Mouse (Mus musculus): ENCODE data around the gene Zwilch. TPM values are rescaled to one million over a fixed set of nuclear protein-coding genes. Genes with fewer than 3 reads are reported as not detected.
"Not testable (repeated sequence)": the region's sequence is repeated elsewhere in the genome, so short reads cannot be mapped to it uniquely, and the experiment has no call there.

Gene Zwilch
- polyA plus RNA-seq, 1 experiment from 2014 or later, result 13.1 TPM

- H3K4me1 ChIP-seq (replicated peaks), result peaks cover 43% of the 10 kb centered on the region
- 36% methylated on average over 3 of the region's 3 CpGs for WGBS (ENCODE audit: insufficient replicate concordance)
- peak overlapping the region; percentile 84 for H3K27ac ChIP-seq (replicated peaks)
- peak overlapping the region; percentile 82 for H3K4me3 ChIP-seq (replicated peaks)
- peaks cover 73% of the 10 kb centered on the region for H3K36me3 ChIP-seq (replicated peaks)
- ATAC-seq (ENCODE audit: insufficient read depth), result peak; percentile 38; the same call in 1 of the 2 replicates
- no peaks in the 10 kb centered on the region for H3K9me3 ChIP-seq (replicated peaks)
- H3K9ac ChIP-seq, result peak overlapping the region; percentile 75
- peak overlapping the region; percentile 79 for H3K4me2 ChIP-seq
- no peaks in the 10 kb centered on the region for H3K27me3 ChIP-seq
Observed at GRCm38 (mm10) chr9:64178610-64178973, 5.7 kb upstream of the Zwilch start.

GRCm38 (mm10) chr9:64175378-64175777 is 2.5 kb upstream of the Zwilch start:
- no peak for ATAC-seq (ENCODE audit: insufficient read depth)
- H3K9me3 ChIP-seq (replicated peaks), result no peaks in the 10 kb centered on the region
- H3K27ac ChIP-seq (replicated peaks), result no peak overlapping the region
- 75% methylated on average over 11 of the region's 11 CpGs for WGBS (ENCODE audit: insufficient replicate concordance)
- H3K36me3 ChIP-seq (replicated peaks), result peaks cover 48% of the 10 kb centered on the region
- peak overlapping the region; percentile 71 for H3K4me2 ChIP-seq
- H3K4me1 ChIP-seq (replicated peaks), result peaks cover 61% of the 10 kb centered on the region
- H3K27me3 ChIP-seq, result no peaks in the 10 kb centered on the region
- peak overlapping the region; percentile 93 for H3K4me3 ChIP-seq (replicated peaks)
- no peak overlapping the region for H3K9ac ChIP-seq

GRCm38 (mm10) chr9:64174766-64175165 is 1.9 kb upstream of the Zwilch start:
- 40% methylated on average over 8 of the region's 8 CpGs for WGBS (ENCODE audit: insufficient replicate concordance)
- H3K4me1 ChIP-seq (replicated peaks), result peaks cover 56% of the 10 kb centered on the region
- ATAC-seq (ENCODE audit: insufficient read depth), result no peak
- no peaks in the 10 kb centered on the region for H3K9me3 ChIP-seq (replicated peaks)
- peak overlapping the region; percentile 71 for H3K4me2 ChIP-seq
- no peaks in the 10 kb centered on the region for H3K27me3 ChIP-seq
- H3K9ac ChIP-seq, result peak overlapping the region; percentile 79; the same call in 1 of the 2 replicates
- H3K36me3 ChIP-seq (replicated peaks), result peaks cover 44% of the 10 kb centered on the region
- H3K27ac ChIP-seq (replicated peaks), result no peak overlapping the region
- peak overlapping the region; percentile 93 for H3K4me3 ChIP-seq (replicated peaks)

- H3K27ac ChIP-seq (replicated peaks), result 0 out of 2 replicates have a peak overlapping the region, but pooled peaks have one; percentile 69
- peaks cover 52% of the 10 kb centered on the region for H3K4me1 ChIP-seq (replicated peaks)
- ATAC-seq (ENCODE audit: insufficient read depth), result no peak
- no peaks in the 10 kb centered on the region for H3K9me3 ChIP-seq (replicated peaks)
- no peaks in the 10 kb centered on the region for H3K27me3 ChIP-seq
- H3K4me3 ChIP-seq (replicated peaks), result peak overlapping the region; percentile 93
- peak overlapping the region; percentile 71 for H3K4me2 ChIP-seq
- H3K36me3 ChIP-seq (replicated peaks), result peaks cover 45% of the 10 kb centered on the region
- peak overlapping the region; percentile 79 for H3K9ac ChIP-seq
Observed at GRCm38 (mm10) chr9:64174341-64174740, 1.4 kb upstream of the Zwilch start.

- Histone ChIP-seq H3K4me1 (replicated peaks) (peaks cover 48% of the 10 kb centered on the region), H3K4me2 (peak overlapping the region; percentile 71), H3K27me3 (no peaks in the 10 kb centered on the region), H3K9me3 (replicated peaks) (no peaks in the 10 kb centered on the region), H3K4me3 (replicated peaks) (peak overlapping the region; percentile 93), H3K36me3 (replicated peaks) (peaks cover 48% of the 10 kb centered on the region), H3K9ac (peak overlapping the region; percentile 79), H3K27ac (replicated peaks) (peak overlapping the region; percentile 69)
- no peak; the same call in 1 of the 2 replicates for ATAC-seq (ENCODE audit: insufficient read depth)
- WGBS (ENCODE audit: insufficient replicate concordance), result 0% methylated on average over 16 of the region's 16 CpGs
Observed at GRCm38 (mm10) chr9:64173666-64174220, 839 bp upstream of the Zwilch start.

- Histone ChIP-seq H3K4me3 (replicated peaks) (peak overlapping the region; percentile 93), H3K36me3 (replicated peaks) (peaks cover 48% of the 10 kb centered on the region), H3K27ac (replicated peaks) (peak overlapping the region; percentile 90), H3K9ac (peak overlapping the region; percentile 79), H3K9me3 (replicated peaks) (no peaks in the 10 kb centered on the region), H3K4me2 (peak overlapping the region; percentile 71), H3K4me1 (replicated peaks) (peaks cover 46% of the 10 kb centered on the region), H3K27me3 (no peaks in the 10 kb centered on the region)
- ATAC-seq (ENCODE audit: insufficient read depth), result peak; percentile 49
- WGBS (ENCODE audit: insufficient replicate concordance), result 1% methylated on average over 18 of the region's 18 CpGs
Observed at GRCm38 (mm10) chr9:64172145-64172815, 624 bp downstream of the Zwilch start.

- H3K27me3 ChIP-seq; ATAC-seq (ENCODE audit: insufficient read depth); H3K4me3 ChIP-seq (replicated peaks); H3K27ac ChIP-seq (replicated peaks); H3K9me3 ChIP-seq (replicated peaks); H3K9ac ChIP-seq; H3K4me2 ChIP-seq: not testable (repeated sequence)
- 83% methylated on average over 3 of the region's 3 CpGs for WGBS (ENCODE audit: insufficient replicate concordance)
- H3K36me3 ChIP-seq (replicated peaks), result peaks cover 42% of the 10 kb centered on the region
- peaks cover 23% of the 10 kb centered on the region for H3K4me1 ChIP-seq (replicated peaks)
Observed at GRCm38 (mm10) chr9:64169967-64170366, 2.9 kb downstream of the Zwilch start.

GRCm38 (mm10) chr9:64160471-64160870 is 12.4 kb downstream of the Zwilch start:
- Histone ChIP-seq H3K36me3 (replicated peaks) (peaks cover 89% of the 10 kb centered on the region), H3K27ac (replicated peaks) (no peak overlapping the region), H3K4me1 (replicated peaks) (peaks cover 7% of the 10 kb centered on the region; the same call in 1 of the 2 replicates), H3K9me3 (replicated peaks) (no peaks in the 10 kb centered on the region), H3K4me2 (no peak overlapping the region), H3K9ac (no peak overlapping the region), H3K4me3 (replicated peaks) (no peak overlapping the region), H3K27me3 (no peaks in the 10 kb centered on the region)
- 83% methylated on average over 5 of the region's 5 CpGs for WGBS (ENCODE audit: insufficient replicate concordance)
- ATAC-seq (ENCODE audit: insufficient read depth), result no peak

- Histone ChIP-seq H3K9me3 (replicated peaks) (no peaks in the 10 kb centered on the region), H3K36me3 (replicated peaks) (peaks cover 93% of the 10 kb centered on the region), H3K27me3 (no peaks in the 10 kb centered on the region), H3K9ac (no peak overlapping the region), H3K4me2 (no peak overlapping the region), H3K27ac (replicated peaks) (no peak overlapping the region), H3K4me3 (replicated peaks) (no peak overlapping the region), H3K4me1 (replicated peaks) (peaks cover 7% of the 10 kb centered on the region; the same call in 1 of the 2 replicates)
- no peak for ATAC-seq (ENCODE audit: insufficient read depth)
- WGBS (ENCODE audit: insufficient replicate concordance), result 17% methylated on average over 1 of the region's 1 CpGs
Observed at GRCm38 (mm10) chr9:64156641-64157040, 16.3 kb downstream of the Zwilch start.

GRCm38 (mm10) chr9:64139879-64140278 is 33.0 kb downstream of the Zwilch start:
- H3K27me3 ChIP-seq, result no peaks in the 10 kb centered on the region
- 77% methylated on average over 9 of the region's 9 CpGs for WGBS (ENCODE audit: insufficient replicate concordance)
- H3K4me1 ChIP-seq (replicated peaks), result no peaks in the 10 kb centered on the region
- no peak overlapping the region for H3K4me2 ChIP-seq
- H3K27ac ChIP-seq (replicated peaks), result no peak overlapping the region
- H3K4me3 ChIP-seq (replicated peaks), result no peak overlapping the region
- H3K36me3 ChIP-seq (replicated peaks), result peaks cover 78% of the 10 kb centered on the region
- H3K9ac ChIP-seq, result no peak overlapping the region
- no peak for ATAC-seq (ENCODE audit: insufficient read depth)
- no peaks in the 10 kb centered on the region for H3K9me3 ChIP-seq (replicated peaks)

- peaks cover 70% of the 10 kb centered on the region for H3K36me3 ChIP-seq (replicated peaks)
- not testable (repeated sequence) for H3K27me3 ChIP-seq; ATAC-seq (ENCODE audit: insufficient read depth); H3K9me3 ChIP-seq (replicated peaks); H3K27ac ChIP-seq (replicated peaks); H3K4me3 ChIP-seq (replicated peaks); H3K4me1 ChIP-seq (replicated peaks); H3K4me2 ChIP-seq; H3K9ac ChIP-seq
- 14% methylated on average over 6 of the region's 6 CpGs for WGBS (ENCODE audit: insufficient replicate concordance)
Observed at GRCm38 (mm10) chr9:64138896-64139295, 34.0 kb downstream of the Zwilch start.
